Mouse (Mus musculus) lung, postnatal 25 days (tissue): ENCODE data around the gene Lmo4.

ENCODE experiments used
- DNase-seq: peaks from one replicate; pipeline ENCODE4 v3.0.0; 2022; ENCODE audit warnings: low spot score

Gene Lmo4

GRCm38 (mm10) chr3:144148234-144148633 lies 56.8 kb downstream of the Lmo4 start:
- no peak for DNase-seq

- DNase-seq: no peak
These were observed 57.8 kb downstream of the Lmo4 start for GRCm38 (mm10) chr3:144147244-144147643.

GRCm38 (mm10) chr3:144144066-144144465 lies 61.0 kb downstream of the Lmo4 start:
- peak; percentile 18 for DNase-seq

GRCm38 (mm10) chr3:144142939-144143338 lies 62.1 kb downstream of the Lmo4 start:
- no peak for DNase-seq

GRCm38 (mm10) chr3:144141786-144142185 lies 63.2 kb downstream of the Lmo4 start:
- DNase-seq: no peak

GRCm38 (mm10) chr3:144140816-144141215 lies 64.2 kb downstream of the Lmo4 start:
- DNase-seq: no peak

- no peak for DNase-seq
These were observed 66.4 kb downstream of the Lmo4 start for GRCm38 (mm10) chr3:144138659-144139058.
